Mouse (Mus musculus) liver, adult 2 months (tissue): ENCODE measurements around the gene Itga2b.

ENCODE experiments used
- CTCF ChIP-seq: fragments of 200-500 bp; IDR thresholded peaks from 2 replicates; pipeline ENCODE4 v1.5.1; 2011; ENCODE audit warnings: low read depth, low read length, control low read depth
- POLR2A ChIP-seq: fragments of 200-500 bp; IDR thresholded peaks from 2 replicates; pipeline ENCODE4 v1.6.1; 2011; ENCODE audit warnings: low read length, control low read depth; ENCODE audit not compliant: insufficient read depth; ENCODE audit errors: extremely low read depth

GRCm38 (mm10) chr11:102408888-102409794 lies 60.8 kb downstream of the Itga2b start:
- TF ChIP-seq CTCF, result no peak
- no peak for TF ChIP-seq POLR2A
